Mouse (Mus musculus) monocyte, adult 2 months (primary cell): ENCODE data around the gene Selp.
A peak's percentile ranks its signal among the peaks of the same experiment; 100 is the strongest.

Experiments used
- DNase-seq, 2 experiments: peaks; one replicate each; pipeline ENCODE4 v3.0.0; 2022; ENCODE audit warnings: low spot score in 2 of 2, low read depth in 1 of 2

The Selp gene

DNA sequence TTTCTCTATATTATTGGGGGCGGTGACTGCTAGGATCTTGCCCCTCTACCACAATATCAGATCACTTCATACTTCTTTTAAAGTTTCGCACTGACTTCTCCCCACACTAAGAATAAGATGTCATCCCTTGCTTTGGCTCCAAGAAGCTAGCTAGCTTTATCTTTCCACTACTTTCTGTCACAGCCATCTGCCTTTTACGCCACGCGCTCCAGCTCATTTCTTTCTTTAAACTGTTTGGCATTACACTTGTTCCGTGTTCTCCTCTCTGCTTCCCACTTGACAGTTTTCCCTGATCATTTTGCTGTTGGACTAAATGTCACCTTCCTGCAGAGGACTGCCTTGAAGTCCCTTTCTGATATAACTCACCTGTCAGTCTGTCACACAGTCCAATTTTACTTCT lies 2.8 kb downstream of the Selp start:
- DNase-seq = no peak

- no peak for DNase-seq
Measured at GRCm38 (mm10) chr1:164119892-164120776, 5.1 kb downstream of the Selp start.

- DNase-seq = no peak
Measured at GRCm38 (mm10) chr1:164120777-164121158, 5.7 kb downstream of the Selp start.

GRCm38 (mm10) chr1:164123836-164124235 lies 8.8 kb downstream of the Selp start:
- DNase-seq = no peak

DNA sequence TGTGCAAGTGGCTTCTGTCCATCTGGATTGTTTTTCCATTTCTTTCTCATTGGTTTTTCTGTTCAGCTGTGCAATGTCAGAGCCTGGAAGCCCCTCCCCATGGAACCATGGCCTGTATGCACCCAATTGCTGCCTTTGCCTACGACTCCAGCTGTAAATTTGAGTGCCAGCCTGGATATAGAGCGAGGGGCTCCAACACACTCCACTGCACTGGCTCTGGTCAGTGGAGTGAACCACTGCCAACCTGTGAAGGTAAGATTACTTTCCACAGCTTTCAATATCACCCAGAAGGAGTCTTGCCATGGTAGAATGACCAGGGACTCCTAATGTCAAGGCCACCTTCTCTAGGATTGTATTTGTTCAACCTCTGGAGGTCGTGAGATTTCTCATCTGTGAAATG lies 14.9 kb downstream of the Selp start:
- DNase-seq = no peak

DNA sequence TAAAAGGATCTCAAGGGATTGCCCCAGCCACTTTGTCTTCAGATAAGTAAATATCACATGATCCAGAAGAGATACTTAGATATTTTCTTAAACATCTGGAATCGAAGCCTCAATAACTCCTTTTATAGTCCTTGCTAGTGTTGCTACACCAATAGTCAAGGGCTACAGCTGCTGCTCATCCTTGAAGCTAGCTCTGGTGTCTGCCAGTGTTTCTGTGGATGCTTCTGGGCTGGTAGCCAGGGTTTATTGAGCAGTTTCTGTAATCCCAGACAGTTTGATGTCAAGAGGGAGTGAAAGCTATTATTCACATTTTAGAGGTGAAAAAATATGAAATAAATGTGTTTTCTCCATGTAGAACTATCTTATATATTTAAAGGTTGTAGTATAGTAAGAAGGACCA lies 17.5 kb downstream of the Selp start:
- DNase-seq = no peak

DNA sequence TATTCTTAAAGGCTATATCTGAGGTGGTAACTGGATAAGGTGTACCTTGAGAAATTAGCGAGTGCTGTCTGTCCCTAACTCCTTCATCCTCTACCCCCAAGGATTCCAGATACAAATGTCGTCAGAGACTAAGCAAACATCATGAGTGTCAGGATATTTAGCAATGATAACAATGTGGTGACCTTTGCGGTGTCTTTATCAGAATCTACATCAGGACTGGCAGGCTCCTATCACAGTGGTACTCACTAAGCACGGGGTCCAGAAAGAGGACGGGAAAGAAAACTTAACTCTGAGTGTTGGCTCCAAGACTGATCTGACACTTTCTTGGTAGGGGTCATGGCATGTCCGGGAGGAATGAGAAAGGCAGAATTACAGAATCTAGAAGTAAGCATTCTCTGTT lies 19.0 kb downstream of the Selp start:
- no peak for DNase-seq

GRCm38 (mm10) chr1:164135360-164135759 lies 20.3 kb downstream of the Selp start:
- DNase-seq = peak; percentile 65 to 85

DNA sequence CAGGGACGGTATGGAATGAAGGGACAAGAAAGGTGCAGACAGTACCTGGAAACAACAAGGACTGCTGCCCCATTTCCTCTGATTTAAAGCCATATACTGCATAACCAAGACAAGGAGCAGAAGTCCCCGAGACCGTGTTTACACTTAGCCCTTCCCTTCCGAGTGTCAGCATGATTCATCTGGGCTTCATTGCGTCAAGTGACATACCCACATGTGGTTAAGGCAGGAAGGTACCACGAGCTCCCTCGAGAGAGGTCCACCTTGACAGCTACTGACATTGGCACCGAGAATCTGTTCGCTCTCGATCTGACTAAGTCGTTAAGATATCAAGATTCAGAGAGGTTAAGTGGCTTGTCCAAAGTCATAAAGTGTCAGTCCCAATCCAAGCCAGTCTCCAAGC lies 20.9 kb downstream of the Selp start:
- peak; percentile 65 to 66 for DNase-seq

- no peak for DNase-seq
Measured at GRCm38 (mm10) chr1:164136636-164137035, 21.6 kb downstream of the Selp start.

DNA sequence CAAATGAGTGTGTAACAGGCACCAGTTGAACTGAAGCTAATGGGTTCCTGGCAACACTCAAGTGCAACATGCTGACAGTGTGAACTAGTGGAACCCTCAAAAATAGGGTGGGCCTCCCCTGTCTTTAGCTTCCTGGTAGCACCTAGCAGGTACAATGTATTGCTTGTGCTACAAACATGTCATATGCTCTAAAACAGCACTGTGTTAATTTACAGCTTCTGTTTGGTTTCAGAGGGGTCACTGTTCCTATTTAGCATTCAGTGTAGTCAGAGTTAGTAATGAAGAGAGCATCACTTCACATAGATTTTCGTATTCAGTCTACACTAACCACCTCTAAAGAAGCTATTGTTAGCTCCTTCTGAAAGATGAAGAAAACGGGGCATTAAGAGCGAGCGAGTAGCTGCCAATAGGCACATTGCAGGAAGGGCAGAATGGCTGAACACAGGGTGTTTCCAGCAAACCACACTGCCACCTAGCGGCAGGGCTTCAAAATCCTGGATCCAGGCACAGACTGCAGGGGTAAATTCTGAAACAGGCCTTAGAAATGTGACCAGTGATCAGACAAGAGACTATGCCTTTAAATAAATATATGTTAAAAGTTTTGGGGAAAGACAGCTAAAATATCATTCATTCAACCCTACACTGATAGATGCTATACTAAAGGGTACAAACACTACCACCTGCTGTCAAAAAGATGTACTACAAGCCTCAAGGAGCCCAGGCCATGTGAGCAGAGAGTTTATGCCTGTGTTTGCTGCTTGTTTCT lies 23.5 kb downstream of the Selp start:
- peak; percentile 65 to 79 for DNase-seq

DNA sequence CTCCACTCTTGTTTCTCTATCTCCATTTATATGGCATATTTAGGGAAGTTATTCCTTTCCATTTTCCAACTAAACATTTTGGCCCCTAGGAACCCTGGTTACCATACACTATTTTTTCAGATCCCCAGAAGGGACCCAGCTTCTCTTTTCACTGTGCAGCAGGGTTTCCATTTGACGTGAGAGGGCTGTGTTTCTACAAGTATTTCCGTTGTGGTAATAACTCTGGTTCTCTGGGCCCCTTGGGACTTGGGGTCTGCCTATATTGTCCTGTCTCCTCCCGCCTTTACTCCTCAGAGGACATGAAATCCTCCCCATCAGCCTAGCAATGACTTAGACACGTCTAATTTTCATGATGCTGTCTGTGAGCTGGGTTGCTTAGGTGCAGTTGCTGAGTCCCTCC lies 24.4 kb downstream of the Selp start:
- DNase-seq = no peak

GRCm38 (mm10) chr1:164149083-164149482 lies 34.0 kb downstream of the Selp start:
- DNase-seq = no peak

- DNase-seq = no peak
Measured at GRCm38 (mm10) chr1:164151387-164152088, 36.5 kb downstream of the Selp start, which contains the start of gene F5. F5 (plus strand) TSS chr1:164151838.

DNA sequence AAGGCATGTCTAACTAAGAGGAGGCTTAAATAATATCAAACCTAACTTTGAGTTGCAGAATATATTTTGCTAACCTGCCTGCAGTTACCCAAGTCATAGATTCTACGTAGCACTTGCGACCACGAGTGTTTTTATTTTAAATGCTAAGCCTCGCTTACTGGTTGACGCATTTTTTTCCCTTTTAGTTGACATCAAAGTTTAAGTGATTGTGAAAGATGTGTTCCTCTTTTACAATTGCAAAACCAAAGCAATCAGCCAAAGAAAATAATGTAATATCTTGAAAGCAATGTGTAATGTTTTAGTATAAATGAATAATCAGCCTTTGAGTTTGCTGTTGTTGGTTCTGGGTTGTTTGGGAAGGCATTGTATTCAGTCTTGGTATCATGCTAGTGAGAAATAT lies 37.8 kb downstream of the Selp start:
- no peak for DNase-seq

- no peak for DNase-seq
Measured at GRCm38 (mm10) chr1:164154983-164155382, 39.9 kb downstream of the Selp start.

GRCm38 (mm10) chr1:164158571-164158970 lies 43.5 kb downstream of the Selp start:
- no peak for DNase-seq

DNA sequence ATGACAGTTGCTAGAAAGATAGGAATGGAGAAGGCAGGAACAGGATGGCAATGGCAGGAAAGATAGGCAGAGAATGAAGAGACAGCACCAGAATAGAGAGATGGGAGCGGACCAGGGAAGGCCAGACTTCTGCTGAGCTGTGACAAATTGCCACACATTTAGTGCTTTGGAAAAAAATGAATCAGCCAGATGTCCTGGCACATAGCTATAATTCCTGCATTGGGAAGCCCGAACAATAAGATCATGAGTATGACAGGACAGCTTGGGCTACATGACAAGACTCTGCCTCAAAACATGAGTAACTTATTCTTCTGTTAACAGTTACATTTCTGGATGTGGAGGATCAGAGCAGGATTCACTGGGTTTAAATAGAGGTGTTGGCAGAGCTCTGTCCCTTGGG lies 44.7 kb downstream of the Selp start:
- no peak for DNase-seq

- no peak for DNase-seq
Measured at GRCm38 (mm10) chr1:164162745-164163144, 47.7 kb downstream of the Selp start.

DNA sequence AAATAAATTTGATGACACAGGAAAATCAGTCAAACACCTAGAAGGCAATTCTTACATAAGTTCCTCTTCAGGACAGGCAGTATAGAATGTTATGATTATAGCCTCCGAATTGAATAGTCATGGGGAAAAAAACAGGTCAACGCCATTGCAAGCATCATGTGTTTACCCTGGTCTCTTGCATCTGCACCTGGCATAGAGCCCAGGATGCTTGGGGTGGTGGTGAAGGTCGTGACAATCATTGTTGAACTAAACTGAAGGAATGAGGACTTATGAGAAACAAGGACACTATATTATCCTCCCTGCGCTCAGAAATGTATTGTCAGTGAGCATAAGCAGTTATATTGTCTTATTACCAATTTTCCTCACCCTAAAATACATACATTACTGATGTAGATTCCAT lies 53.8 kb downstream of the Selp start:
- DNase-seq = no peak

GRCm38 (mm10) chr1:164170434-164170833 lies 55.4 kb downstream of the Selp start:
- DNase-seq = no peak

DNA sequence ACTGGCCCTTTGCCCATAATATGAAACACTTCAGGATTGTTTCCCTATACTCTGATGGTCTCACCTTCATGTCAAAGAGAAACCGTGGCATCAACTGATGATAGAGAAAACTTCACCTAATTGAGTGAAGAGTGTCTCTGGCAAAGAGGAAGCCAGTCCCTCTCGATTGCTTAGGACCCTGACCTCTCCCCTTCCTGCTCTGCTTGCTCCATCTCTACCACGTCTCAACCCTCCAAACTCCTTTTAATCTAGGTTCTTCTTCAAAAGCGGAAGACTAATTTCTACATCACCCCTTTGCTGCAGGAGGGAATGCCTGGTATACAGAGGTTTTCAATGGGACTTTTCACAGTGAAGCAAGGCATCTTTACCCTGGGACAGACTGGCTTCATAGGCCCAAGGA lies 58.1 kb downstream of the Selp start:
- no peak for DNase-seq
